Mouse (Mus musculus) cerebellum, postnatal 36 days (tissue): ENCODE data around the gene 4931414P19Rik.

Experiments used
- DNase-seq, 2 experiments: peaks; one replicate each; pipeline ENCODE4 v3.0.0; 2021 to 2022; ENCODE audit warnings: mixed read lengths in 2 of 2

The 4931414P19Rik gene

DNA sequence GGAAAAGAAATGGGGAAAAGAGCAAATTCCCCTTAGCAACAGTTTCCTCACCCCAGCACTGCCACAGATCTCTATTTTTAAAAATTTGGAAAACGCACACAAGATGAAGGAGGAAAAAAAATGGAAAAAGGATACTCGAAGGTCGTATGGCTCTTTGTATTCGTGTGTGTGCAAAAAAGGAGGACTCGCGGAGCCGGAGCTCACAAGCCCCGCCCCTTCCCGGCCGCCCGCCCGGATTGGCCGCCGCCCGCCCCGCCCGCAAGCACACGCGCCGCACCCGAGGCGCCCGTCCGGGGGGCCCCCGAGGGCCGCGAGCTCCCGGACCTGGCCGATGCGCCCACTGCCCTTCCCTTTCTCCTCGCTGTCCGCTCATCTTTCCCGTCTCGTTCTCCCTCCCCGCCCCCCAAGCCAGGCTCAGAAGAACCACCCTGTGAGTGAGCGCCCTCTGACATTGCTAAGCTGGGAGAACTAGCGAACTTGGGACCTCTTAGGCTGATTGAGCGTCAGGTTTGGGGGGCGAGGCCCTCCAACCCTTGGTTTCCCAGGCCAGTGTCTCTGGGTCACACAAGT lies at the start of gene 4931414P19Rik:
Gene 4931414P19Rik (minus strand): TSS at position 242 of the 570 bp plus-strand sequence.
- peak; percentile 78 to 88 for DNase-seq

DNA sequence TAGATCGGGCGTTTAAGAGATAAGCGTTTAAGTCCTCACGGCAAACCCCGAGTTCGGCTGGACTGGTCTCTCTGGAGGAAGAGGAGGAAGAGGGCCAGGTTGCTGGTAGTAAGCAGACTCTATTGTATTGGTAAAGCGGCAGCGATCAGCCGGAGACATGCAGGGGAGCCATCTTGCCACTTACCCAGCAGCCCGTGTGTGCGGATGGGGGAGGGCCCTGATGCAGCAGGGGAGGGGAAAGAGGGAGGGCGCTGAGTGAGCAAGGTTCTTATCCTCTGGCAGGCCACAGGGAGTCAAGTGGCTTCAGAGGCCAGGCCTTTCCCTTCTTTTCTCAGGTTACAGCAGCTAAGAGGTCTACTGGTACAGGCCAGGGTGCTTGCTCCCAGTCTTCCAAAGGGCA lies 47.7 kb upstream of the 4931414P19Rik start:
- peak; percentile 80 to 81 for DNase-seq

DNA sequence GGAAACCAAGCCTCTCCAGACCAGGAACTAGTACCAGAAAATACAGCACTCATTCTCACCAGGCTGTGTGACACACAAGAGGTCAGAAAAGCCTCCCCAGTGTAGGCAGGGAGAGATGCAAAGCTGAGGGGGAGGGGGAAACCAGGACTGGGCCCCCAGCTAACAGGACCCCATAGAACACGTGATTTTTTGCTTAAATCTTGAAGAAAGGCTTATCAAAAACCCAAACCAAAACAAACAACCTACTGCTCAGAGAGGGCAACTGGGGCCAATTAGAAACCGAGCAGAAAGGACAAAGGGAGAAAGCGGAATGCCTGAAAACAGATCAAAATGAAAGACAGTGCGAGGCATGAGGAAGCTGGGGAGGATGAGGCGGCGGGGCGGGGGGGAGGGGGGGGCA lies 47.0 kb upstream of the 4931414P19Rik start:
- no peak for DNase-seq

DNA sequence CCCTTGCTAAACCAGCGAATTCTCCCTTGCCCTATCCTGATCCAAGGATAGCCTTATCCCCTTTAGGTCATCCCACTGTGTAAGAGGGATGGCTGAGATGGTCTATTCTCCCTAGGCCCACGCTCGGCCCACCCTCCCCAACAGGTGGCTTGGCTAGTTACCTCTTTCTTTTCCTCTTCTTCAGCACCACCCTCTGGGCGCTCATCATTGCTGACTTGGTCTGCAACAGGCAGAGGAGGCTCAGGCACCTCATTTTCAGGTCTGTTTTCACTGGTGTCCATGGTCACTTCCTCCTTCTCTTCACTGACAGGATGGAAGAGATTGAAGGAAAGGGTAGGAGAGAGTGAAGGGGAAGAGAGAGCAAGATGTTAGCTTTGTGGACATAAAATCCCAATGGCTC lies 45.8 kb upstream of the 4931414P19Rik start:
- DNase-seq: no peak

DNA sequence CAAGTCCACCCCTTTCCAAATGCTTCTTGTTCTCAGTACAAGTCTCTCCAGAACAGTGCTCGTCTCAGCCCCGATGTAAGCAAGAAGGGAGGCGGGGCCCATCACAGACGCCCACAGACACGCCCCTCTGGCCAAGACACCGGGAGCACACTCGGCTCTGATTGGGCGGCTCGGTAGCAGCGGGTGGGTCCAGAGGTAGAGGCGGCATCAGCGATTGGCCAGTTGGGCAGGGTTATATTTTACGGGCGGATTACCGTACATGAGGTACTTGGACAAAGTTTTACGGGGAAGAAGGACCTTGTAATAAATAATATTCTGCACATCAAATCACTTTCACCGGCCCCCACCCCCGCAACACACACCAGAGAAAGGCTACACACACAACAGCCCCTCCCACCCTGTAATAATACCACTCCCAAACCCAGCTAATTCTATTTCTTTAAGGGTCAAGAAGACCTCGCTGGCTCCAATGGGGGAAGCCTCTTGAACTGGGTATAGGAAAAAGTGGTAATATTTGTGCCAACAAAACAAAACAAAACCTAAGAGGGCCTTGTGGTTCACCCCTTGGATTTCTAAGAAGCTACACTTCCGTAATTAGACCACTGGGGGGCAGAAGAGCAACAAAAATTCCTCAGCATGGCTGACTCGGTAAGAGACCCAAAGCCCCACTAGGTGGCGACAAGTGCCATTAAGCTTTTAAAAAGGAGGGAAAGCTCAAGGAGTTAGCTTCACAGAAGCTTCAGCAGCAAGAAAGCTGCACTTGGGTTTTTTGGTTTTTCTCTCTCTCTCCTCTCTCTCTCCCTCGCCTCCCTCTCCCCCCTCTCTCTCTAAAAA lies 45.0 kb upstream of the 4931414P19Rik start:
- DNase-seq: peak; percentile 83 to 86

DNA sequence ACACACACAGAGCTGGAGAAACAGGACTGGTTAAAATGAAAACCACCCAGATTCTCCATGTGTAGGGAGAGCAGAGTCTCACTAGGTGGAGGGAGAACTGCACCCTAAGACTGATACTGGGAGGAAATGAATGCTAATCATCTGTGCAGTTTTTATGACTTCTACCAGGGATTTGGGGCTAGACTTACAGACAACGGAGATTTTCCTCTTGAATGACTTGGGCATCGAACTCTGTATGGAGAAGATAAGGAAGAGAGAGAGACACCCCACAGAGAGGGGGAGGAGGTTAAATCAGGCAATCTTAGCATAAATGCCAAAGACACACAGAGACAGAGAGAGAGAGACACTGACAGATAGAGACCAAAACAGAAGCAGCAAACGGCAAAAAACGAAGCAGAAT lies 42.1 kb upstream of the 4931414P19Rik start:
- DNase-seq: no peak

DNA sequence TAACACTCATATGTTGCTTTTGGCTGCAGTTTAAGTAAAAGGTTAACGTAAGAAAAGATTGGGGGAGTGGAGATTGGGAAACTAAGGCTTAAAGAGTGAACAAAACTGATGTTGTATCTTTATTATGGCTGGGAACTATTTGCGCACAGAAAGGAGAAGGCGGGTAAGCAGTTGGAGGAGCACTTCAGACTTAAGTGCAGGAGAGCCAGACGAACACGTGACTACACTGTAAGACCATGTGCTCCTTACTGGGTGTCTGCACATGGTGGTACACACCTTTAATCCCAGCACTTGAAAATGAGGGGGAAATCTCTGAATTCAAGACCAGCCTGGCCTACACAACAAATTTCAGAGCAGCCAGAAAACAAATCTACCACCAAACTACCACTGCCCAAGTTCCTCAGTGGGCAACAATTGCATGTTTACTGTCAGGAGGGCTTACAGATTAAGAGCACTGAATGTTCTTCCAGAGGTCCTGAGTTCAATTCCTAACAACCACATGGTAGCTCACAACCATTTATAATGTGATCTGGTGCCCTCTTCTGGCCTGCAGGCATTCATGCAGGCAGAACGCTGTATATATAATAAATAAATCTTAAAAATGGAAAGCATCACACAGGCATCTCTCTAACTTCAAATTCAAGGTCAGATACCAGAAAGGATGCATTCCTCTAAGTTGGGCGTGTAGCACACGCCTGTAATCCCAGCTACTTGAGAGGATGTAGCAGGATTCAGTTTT lies 41.3 kb upstream of the 4931414P19Rik start:
- DNase-seq: no peak

DNA sequence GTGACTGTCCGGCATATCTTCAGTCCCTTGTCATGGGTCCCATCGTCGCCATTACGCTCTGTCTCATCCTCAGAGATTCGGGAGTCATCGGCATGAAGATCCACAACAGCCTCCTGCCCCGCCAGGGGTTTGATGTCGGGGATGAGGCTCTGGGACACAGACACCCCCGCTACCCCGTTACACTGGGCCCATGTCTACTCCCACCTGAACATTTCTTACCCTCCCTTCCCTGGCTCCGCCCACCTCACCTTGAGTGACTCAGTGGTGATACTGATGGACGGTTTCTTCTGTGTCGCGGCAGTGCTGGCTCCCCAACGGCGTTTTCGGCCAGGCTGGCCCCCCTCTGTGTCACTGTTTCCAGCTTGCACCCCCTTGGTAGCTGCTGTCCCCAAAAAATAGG lies 40.7 kb upstream of the 4931414P19Rik start:
- DNase-seq: no peak

DNA sequence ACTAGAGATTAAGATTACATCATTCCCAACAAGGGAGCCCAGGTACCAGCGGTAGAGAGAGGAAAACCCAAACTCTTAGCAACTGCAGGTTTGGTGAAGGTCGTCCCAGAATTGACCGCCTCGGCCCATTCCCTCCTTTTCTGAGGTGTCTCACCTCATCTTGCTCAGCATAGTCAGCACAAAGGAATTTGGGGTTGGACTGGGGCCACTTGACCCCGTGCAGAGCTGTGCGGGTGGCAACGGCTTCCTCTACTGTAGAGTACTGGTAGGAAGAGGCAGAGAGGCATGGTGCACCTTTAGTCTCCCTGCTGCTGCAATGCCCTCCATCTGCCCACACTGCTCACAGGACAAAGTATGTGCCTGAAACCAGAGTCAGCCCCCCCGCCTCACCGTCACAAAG lies 38.5 kb upstream of the 4931414P19Rik start:
- DNase-seq: no peak

DNA sequence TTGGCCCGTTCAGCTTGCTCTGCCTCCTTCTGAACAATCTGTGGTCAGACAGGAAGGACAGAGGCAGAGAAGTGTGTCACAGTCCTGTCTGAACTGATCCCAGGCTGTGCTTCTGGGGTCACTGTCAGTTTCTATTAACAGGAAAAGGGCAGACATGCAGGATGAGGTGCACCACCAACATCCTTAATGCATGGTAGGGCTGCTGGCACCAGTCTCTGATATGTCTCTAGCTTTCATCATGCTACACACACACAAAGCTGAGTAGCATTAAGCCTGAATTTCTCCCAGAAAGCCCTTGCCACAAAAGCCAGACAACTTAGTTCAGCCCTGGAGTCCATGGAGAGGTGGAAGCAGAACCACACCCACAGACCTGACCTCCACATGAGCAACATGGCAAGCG lies 37.2 kb upstream of the 4931414P19Rik start:
- no peak for DNase-seq

DNA sequence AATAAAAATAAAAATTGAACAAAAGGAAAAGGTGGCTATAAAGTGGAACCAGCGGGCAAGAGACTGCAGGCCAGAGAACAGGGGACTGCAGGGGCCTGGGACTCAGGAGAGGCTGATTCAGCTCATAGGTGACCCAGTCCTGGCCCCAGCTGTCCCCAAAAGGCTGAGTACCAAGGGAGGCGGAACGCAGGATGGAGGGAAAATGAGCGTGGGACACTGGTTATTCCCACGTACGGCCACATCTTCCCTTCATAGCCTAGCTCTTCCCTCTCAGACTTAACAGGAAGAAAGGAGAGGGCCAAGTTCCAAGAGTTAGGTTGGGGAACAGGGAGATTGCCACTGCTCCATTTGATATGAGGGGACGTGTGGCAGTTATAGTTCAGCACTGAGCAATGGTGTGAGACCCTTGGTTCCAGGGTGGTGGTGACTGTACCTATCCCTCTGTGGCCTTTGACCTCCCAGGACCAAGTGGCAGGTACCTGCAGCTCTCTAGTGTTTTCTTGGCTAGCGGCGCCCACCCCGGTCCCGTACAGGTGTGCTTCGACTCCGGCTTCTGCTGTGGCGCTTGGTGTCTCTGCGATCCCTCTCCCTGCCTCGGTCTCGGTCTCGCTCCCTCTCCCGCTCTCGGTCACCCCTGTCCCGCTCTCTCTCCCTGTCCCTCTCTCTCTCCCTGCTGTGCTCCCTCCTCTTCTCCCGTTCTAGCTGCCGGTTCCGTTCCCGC lies 36.6 kb upstream of the 4931414P19Rik start:
- DNase-seq: peak in 1 of 2 experiments; percentile 17

DNA sequence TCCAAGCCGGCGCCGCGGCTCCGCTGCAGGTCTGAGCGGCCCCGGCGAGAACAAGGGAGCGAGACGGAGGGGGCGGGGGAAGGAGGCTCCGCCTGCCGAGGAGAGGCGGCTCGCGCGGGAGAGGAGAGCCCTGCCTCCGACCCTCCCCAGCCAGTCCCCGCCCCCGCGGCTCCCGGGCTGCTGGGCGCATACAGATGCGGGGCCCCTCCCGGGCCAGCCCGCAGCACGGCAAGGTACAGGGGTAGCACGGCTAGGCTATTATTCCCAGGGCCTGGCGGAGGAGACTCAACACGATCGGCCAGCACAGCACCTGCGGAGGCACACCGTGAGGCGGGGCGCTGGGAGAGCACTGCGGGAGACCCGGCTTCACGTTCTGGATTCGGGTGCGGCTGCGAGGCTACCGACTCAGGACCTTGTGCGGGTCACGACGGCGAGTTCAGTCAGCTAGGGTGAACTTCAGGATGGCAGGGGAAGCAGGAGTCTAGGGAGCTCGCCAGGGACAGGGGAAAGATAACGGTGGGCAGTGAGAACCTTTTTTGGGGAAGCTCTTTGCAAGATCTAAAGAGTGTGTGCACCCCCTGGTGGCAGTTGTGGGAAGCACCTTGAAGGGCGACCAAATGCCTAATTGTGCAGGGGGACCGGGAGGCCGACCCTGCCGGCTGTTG lies 35.6 kb upstream of the 4931414P19Rik start, which contains the start of gene Cdh24:
Gene Cdh24 (minus strand): TSS at position 60 of the 665 bp plus-strand sequence.
- DNase-seq: peak; percentile 85 to 87

DNA sequence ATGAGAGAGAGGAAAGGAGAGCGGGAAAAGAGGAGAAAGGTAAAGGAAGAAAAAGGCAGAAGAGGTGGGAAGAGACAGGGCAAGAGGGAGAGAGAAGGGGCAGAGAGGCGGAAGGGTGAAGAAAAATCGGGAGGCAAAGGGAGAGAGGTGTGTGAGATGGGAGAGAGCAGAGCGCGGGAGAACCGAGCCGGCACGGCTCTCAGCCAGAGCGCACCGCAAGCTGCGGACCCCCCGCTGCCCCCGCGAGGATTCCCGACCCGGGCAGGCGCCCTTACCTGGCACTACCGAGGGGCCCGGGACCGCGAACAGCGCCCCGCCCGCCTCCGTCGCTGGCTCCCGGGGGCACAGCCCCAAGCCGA lies 35.1 kb upstream of the 4931414P19Rik start, which contains the start of gene Gm17606:
Gene Gm17606 (plus strand): TSS at position 7 of the 359 bp plus-strand sequence.
- no peak for DNase-seq

DNA sequence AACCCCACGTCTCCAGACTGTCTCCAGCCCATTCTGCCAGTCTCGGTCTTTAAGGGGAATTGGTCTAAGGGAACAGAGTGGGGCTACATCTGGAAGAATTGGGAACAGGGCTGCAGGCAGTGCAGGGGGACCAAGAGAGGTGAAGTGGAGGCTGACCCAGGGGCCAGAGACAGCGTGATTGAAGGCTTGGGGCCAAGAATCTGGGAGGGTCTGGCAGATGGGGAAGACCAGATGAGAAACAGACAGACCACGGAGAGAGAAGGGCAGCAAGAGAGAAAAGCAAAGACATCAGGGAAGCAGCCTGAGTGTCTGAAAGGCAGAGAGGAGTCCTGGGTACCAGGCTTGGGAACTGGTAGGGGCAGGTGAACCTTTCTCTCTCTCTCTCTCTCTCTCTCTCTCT lies 34.3 kb upstream of the 4931414P19Rik start:
- DNase-seq: no peak

DNA sequence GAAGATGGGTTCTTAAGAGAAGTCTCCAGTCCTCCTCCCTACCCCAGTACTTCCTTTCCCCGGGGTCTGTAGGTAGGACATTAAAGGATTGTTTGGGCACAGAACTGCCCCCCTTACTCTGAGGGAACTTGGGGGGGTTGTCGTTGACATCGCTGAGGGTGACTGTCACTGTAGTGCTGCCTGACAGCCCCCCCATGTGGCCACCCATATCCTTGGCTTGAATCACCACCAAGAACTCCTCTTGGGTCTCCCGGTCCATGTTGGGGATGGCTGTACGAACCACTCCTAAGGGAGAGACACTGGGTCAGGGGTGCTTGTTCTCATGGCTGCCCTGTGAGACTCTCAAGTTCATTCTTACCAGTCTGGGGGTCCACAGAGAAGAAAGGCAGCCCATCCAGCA lies 32.4 kb upstream of the 4931414P19Rik start:
- peak in 1 of 2 experiments; percentile 8 for DNase-seq

DNA sequence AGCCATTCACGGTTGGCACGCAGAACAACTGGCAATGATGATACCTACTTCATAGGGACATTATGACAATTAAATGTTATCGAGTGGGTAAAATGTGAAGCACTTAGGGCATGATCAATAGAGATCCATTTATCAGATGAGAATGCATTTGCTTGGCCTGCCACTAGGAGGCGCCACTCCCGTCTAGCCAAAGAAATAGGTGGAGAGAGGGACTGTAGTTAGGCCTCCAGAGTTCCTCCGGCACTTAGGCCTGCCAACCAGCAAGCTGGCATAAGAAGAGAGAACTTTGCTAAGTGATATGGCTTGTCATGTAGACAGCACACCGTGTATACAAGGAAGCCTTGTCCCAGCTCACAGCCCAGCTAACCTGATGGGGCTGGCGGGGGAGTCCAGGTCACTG lies 31.2 kb upstream of the 4931414P19Rik start:
- DNase-seq: peak; percentile 56 to 57

DNA sequence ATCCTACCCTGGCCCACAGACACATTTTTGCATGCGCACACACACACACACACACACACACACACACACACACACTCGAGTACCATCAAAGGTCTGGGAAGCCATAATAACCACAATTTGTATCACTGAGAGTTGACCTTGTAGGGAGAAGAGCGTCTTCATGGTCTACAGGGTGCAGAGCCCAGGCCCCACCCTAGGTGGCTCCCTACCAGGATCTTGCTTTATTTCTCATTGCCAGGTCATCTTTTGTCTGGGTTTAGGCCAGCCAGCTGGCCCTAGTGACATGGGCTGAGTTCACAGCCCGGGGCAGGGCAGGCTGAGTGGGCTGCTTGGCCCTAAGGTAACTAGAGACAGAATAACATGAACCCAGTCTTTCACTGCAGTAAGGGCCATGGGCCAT lies 28.4 kb upstream of the 4931414P19Rik start:
- DNase-seq: no peak

DNA sequence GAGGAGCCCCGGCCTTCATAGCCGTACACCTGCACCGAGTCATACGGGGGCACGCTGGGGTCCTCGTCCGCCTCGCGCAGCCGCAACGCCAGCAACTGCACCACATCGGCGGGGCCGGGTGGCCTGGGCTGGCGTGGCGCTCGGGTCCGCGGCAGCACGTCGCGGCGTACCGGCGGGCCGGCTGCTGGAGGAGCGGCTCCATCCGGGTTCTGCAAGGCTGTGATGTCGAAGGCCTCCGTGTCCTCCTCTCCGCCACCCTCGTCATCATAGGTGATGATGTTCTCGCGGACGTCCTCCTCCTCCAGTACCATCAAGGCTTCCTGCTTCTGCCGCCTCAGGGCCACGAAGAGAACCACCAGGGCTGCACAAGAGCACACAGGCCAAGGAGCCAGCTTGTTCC lies 26.5 kb upstream of the 4931414P19Rik start:
- no peak for DNase-seq

DNA sequence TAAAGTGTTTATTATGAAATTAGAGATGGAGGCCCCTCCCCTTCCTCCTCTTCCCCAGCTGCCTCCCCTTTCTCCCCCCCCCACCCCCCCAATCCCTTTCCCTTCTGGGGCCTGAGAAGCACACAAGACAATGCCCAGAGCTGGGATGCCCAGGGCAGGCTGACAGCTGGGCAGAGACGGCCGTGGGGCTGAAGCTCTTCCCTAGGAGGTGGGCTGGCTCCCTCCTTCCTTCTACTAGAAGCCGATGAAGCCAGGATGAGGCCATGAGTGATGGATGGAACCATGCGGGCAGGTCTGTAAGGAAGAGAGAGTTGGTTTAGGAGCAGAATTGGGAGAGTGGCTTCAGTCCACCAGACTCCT lies 25.4 kb upstream of the 4931414P19Rik start:
- DNase-seq: no peak

DNA sequence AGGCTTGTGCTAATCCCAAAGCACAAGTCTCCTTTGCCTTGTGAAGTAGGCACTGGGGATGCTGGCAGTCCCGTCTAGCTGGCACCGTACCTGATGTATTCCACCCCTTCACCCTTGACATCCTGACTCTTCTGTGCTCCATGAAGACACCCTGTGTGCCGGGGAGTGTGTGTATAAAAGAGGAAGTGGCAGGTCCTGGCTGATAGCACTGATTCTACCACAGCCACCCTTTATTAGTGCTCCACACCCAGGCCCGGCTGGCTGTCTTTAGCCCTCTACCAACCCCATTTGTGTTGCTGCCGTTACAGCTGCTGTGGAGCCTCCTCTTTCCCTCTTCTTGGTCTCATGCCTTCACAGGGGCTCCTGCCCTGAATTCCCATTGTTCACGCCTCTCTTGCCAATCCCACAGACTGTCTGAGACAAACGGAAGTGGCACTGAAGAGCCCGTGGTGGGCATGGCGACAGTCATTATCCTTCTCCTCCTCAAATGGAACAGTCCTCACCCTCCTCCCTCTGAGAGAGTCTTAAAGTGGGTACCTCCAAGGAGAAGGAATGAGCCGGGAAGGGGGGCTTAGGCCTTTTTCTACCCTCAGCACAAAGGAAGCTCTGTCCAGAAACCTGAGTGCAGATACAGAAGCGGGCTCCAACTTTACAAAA lies 24.9 kb upstream of the 4931414P19Rik start:
- no peak for DNase-seq

DNA sequence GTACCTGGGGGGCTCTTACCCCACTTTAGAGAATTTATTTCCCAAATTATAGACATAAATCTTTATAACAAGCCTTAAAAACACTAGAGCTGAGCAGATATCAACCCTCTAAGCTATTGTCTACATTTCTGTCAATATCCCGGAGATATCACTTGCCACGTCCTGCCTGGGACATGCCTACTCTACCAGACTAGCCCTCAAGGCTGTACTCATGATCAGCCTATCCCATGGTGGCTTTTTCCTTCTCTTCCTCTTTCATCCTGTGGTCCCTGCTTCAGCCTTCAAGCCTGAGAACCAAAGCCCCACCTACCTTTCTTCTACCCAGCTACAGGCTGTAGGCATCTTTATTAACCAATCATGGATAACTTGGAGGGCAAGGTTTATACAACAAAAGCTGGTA lies 24.0 kb upstream of the 4931414P19Rik start:
- DNase-seq: no peak

DNA sequence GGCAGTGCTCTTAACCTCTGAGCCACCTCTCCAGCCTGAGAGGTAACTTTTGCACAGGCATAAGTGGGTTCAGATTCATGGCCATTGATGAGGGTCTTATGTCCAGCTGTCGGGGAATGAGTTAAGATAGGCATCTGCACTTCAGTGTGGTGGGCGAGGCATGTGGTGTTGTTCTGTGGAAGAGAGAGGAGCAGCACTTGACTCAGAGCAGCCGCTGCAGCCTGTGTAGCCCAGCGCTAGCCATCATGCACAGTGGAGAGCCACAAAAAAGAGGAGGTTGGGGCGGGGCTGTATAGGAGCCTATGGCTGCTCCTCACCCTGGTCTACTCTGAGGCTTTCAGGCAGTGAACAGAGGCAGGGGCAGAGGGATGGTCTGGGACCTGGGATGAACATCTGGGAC lies 22.3 kb upstream of the 4931414P19Rik start:
- no peak for DNase-seq
